Mouse (Mus musculus): ENCODE measurements around the gene Btnl1.

Gene Btnl1

GRCm38 (mm10) chr17:34376847-34377246, at the start of gene Btnl1:
Gene Btnl1 (plus strand): TSS chr17:34377132.
- no peak for DNase-seq (ENCODE audit: low read depth)

- DNase-seq (ENCODE audit: low read depth), result no peak
Observed at GRCm38 (mm10) chr17:34329807-34330206, 47.1 kb upstream of the Btnl1 start.

- no peak for DNase-seq (ENCODE audit: low read depth)
Observed at GRCm38 (mm10) chr17:34331200-34331599, 45.7 kb upstream of the Btnl1 start.

GRCm38 (mm10) chr17:34340619-34341402, 36.1 kb upstream of the Btnl1 start:
- DNase-seq (ENCODE audit: low read depth), result no peak

- DNase-seq (ENCODE audit: low read depth), result no peak
Observed at GRCm38 (mm10) chr17:34344882-34345281, 32.0 kb upstream of the Btnl1 start.

GRCm38 (mm10) chr17:34345486-34345885, 31.4 kb upstream of the Btnl1 start:
- no peak for DNase-seq (ENCODE audit: low read depth)

GRCm38 (mm10) chr17:34346041-34346440, 30.9 kb upstream of the Btnl1 start:
- DNase-seq (ENCODE audit: low read depth), result no peak

GRCm38 (mm10) chr17:34347606-34348308, 29.2 kb upstream of the Btnl1 start:
- DNase-seq (ENCODE audit: low read depth), result peak; percentile 11

- DNase-seq (ENCODE audit: low read depth), result peak; percentile 50
Observed at GRCm38 (mm10) chr17:34349429-34349828, 27.5 kb upstream of the Btnl1 start.

GRCm38 (mm10) chr17:34354539-34354938, 22.4 kb upstream of the Btnl1 start, which contains the start of gene Btnl2:
Gene Btnl2 (plus strand): TSS chr17:34354822.
- DNase-seq (ENCODE audit: low read depth), result no peak

- no peak for DNase-seq (ENCODE audit: low read depth)
Observed at GRCm38 (mm10) chr17:34354940-34355339, 22.0 kb upstream of the Btnl1 start.

- no peak for DNase-seq (ENCODE audit: low read depth)
Observed at GRCm38 (mm10) chr17:34362954-34363546, 13.9 kb upstream of the Btnl1 start.

GRCm38 (mm10) chr17:34363676-34364310, 13.1 kb upstream of the Btnl1 start:
- no peak for DNase-seq (ENCODE audit: low read depth)

- DNase-seq (ENCODE audit: low read depth), result no peak
Observed at GRCm38 (mm10) chr17:34365031-34365430, 11.9 kb upstream of the Btnl1 start.

- DNase-seq (ENCODE audit: low read depth), result no peak
Observed at GRCm38 (mm10) chr17:34370563-34370962, 6.4 kb upstream of the Btnl1 start.

- no peak for DNase-seq (ENCODE audit: low read depth)
Observed at GRCm38 (mm10) chr17:34373055-34373709, 3.8 kb upstream of the Btnl1 start.

- no peak for DNase-seq (ENCODE audit: low read depth)
Observed at GRCm38 (mm10) chr17:34377450-34378209, 698 bp downstream of the Btnl1 start.

GRCm38 (mm10) chr17:34378716-34379115, 1.8 kb downstream of the Btnl1 start:
- DNase-seq (ENCODE audit: low read depth), result no peak

- no peak for DNase-seq (ENCODE audit: low read depth)
Observed at GRCm38 (mm10) chr17:34379451-34379850, 2.5 kb downstream of the Btnl1 start.

GRCm38 (mm10) chr17:34381876-34382275, 4.9 kb downstream of the Btnl1 start:
- no peak for DNase-seq (ENCODE audit: low read depth)

GRCm38 (mm10) chr17:34383212-34383611, 6.3 kb downstream of the Btnl1 start:
- DNase-seq (ENCODE audit: low read depth), result peak; percentile 11

All from c-Kit-positive CD71-positive TER-119-negative erythroid progenitor cells, embryonic 14.5 days (primary cell).